Mouse (Mus musculus): ENCODE results near the gene Pmp22.
A peak's percentile ranks its signal among the peaks of the same experiment; 100 is the strongest.

Gene Pmp22

DNA sequence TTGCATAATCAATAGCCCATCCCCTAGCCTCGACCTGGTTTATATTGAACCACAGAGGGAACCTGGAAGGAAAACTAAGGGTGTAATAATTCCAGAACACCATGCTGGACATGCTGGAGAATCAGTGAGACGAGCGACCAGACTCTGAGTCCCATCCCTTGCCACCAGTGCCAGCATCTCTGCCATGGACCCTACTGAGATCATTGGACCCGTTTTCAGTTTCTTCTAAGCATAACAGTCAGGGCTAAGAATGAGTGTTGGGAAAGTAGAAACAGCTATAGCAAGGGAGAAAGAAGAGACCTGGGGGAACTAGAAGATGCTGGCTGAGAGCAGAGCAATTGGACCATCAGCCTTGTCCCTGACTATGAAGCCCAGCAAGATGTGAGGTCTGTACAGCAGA, 1.3 kb upstream of the Pmp22 start:
- no peak for DNase-seq (ENCODE audit: low spot score)

GRCm38 (mm10) chr11:63129375-63129774, 593 bp downstream of the Pmp22 start:
- DNase-seq (ENCODE audit: low spot score): no peak

GRCm38 (mm10) chr11:63129840-63130239, 1.1 kb downstream of the Pmp22 start:
- no peak for DNase-seq (ENCODE audit: low spot score)

GRCm38 (mm10) chr11:63130497-63130896, 1.7 kb downstream of the Pmp22 start:
- DNase-seq (ENCODE audit: low spot score): no peak

DNA sequence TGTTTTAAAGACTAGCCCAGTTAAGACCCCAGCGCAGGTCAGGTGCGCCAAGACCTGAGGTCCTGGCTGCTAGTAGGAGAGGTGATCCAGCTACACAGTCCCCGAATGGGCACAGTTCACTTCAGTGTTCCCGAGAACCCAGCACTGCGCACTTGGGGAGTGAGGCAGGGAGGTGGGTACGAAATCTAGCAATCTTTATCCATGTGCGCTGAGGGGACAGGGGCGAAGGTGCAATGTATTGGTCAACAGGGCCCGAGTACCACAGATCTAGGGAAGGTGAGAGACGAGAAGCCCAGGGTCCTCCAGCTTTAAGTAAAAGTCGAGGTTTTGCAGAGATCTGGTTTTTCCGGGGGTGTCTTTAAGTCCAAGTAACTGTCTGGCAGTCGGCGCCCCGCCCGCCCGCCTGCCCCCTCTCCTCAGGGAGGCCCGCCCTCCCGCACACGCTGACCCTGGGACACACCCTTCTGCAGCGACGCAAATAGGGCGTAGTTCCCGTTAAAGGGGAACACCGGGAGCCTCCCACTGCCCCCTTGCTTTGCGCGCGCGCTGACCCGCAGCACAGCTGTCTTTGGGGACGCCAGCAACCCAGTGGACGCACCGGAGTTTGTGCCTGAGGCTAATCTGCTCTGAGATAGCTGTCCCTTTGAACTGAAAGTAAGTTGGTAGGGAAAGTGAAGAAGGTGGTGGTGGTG, 2.4 kb downstream of the Pmp22 start:
- peak; percentile 63 for DNase-seq (ENCODE audit: low spot score)

DNA sequence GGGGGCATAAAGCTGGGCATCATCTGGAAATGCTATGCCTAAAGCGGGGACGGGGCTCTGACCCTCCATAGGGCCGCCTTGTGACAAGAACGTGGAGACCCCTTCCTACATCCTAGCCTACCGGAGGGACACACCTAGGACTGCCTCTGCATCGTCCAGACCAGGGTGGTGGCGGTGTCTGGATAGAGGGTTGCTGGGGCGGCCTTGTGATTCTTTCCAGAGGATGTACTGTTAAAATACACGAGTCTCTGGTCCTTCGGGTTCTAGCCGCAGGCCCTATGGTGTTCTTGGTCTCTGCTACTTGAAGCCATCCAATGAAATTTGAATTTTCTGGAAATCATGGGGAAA, 2.9 kb downstream of the Pmp22 start:
- no peak for DNase-seq (ENCODE audit: low spot score)

DNA sequence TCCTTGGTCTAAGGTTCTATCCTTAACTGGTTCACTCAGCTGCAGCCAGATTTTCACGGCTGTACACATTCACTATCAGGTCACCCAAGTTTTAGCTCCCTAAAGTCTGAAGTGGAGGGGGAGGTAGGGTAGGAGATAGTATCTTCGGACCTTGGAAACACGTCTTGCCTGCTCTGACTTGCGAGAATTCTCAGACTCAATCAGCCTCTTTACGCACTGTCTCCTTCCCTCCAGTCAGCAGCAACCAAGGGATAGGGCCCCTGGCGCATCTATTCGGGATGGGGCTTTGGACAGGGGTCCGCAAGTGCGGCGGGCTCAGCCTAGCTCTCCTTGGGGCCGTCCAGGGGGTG, 3.3 kb downstream of the Pmp22 start:
- DNase-seq (ENCODE audit: low spot score): no peak

GRCm38 (mm10) chr11:63132501-63133435, 4.0 kb downstream of the Pmp22 start:
- DNase-seq (ENCODE audit: low spot score): peak; percentile 81

DNA sequence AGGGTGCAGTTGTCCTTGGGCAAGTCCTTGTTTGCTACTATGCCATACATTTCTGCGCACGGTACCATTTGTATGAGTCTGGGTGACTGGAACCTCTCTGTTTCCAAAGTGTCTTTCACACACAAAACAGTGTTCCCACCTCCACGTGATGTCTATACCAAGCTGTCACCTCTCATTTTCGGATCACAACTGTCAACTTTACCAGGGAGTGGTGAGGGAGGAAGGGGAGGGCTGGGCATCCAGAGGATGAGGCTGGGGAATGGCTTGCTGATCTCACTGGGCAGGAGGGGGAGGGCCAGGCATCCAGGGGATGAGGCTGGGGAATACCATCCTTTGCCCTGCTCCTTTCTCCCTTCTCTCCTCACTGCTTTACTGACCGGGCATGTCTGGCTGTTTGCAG, 5.2 kb downstream of the Pmp22 start:
- no peak for DNase-seq (ENCODE audit: low spot score)

DNA sequence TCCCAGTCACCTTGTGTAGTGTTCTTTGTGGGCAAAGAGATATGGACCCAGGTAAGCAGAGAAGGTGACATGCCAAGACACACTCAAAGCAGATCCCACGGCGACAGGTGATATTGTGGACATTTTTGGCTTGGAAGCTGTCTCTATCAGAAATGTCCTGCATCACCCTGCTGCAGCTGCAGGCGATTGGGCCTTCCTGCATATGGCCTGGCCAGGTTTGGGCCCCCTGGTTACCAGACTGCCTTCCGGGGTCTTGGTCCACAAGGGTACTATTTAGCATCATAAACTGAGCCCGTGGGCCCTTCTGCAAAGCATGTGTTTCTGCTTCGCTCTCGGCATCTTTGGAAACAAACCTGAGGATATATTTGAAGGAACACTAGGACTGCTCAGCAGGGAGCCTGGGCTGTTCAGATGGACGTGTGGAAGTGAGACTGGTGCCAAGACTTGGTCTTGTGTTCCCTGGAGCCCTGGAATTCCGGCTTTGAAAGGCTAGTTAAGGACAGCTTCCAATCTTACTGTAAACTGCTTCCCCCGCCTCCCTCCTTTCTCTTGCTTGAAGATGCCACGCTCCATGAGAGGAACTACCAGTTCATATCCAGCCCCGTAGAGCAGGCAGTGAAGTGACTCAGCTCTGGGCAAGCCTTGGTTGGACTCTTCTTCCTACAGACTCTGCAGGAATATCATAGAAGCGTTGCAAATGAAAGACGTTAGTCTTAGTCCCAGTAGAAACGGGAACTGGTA, 6.1 kb downstream of the Pmp22 start:
- DNase-seq (ENCODE audit: low spot score): no peak

GRCm38 (mm10) chr11:63135622-63136021, 6.8 kb downstream of the Pmp22 start:
- peak; percentile 79 for DNase-seq (ENCODE audit: low spot score)

DNA sequence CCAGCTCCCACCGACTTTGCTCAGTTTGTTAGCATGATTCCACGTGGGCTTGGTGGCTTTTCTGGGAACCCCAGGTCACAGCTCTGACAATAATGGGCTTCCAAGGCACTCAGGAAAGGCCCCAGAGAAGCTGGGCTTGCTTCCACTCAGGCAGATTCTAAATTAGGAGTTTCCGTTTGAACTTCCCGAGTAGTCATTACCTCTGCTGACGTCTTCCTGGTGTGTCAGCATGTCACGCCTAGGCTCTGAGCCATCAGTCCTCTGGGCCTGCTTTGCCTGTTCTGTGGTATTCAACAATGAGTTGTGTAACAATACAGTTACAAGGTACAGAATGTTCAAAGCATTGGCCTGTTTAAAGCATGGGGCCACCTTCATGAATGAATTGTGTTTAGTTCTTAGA, 7.4 kb downstream of the Pmp22 start:
- no peak for DNase-seq (ENCODE audit: low spot score)

DNA sequence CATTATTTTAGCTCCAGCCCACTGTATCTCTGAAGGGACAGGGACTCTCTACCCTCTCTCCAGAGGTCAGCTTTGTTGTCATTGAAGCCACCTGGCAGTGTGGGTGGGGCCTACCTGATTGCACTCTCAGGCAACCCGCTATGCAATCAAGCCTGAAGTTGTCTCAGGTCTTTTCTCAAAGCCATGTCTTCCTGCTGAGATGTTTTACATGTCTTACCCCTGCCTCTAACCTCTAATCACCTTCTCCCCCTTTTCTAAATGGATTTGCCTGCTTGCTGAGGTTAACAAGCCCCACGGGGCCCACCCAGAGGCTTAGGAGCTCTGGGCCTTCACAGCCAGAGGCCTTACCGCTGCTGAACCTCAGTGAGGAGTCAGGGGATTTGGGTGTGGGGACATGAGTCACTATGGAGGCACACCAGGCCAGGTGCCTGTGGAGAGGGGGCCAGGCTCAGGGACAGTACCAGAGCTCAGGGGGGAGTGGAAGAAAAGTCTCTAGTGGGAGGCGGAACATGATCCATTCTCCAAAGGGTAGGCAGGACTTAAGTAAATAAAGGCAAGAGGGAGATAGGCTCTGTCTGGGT, 8.1 kb downstream of the Pmp22 start:
- DNase-seq (ENCODE audit: low spot score): no peak

DNA sequence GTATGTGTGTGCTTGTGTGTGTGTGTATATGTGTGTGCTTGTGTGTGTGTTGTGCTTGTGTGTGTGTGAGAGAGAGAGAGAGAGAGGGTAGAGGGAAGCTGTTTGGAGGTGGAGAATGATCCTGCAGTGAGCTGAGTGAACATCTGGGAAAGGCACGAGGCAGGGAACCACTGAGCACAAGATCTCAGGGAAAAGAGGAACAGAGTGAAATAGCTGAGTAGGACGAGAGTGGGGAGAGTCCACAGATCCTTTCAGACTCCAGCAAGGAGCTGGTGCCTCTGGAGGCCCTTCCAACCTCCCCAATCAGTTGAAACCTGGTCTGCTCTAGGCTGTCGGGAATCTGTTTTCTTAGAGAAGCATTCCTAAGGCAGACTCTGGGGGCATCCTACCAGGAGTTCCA, 10.0 kb downstream of the Pmp22 start:
- no peak for DNase-seq (ENCODE audit: low spot score)

GRCm38 (mm10) chr11:63142311-63142710, 13.5 kb downstream of the Pmp22 start:
- DNase-seq (ENCODE audit: low spot score): no peak

DNA sequence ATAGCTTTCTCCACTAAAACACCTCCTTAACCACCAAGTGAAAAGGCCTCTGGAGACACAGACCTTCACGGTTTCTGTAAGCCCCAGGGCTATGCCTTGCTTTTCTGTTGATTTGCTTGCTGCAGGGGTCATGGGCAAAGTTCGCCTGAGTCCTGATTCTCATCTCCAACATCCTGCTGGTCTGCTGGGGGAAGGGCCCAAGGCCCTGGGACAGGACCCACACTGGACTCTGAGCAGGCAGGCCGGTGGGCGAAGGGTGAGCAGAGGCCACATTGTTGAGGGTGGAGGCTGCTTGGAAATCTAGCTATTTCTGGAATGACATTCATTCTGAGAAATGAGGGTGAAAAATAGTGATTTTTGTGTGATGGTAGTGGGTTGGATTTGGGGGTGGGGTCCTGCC, 14.0 kb downstream of the Pmp22 start:
- peak; percentile 85 for DNase-seq (ENCODE audit: low spot score)

- no peak for DNase-seq (ENCODE audit: low spot score)
These were observed 14.7 kb downstream of the Pmp22 start for GRCm38 (mm10) chr11:63143486-63143885.

GRCm38 (mm10) chr11:63146601-63147000, 17.8 kb downstream of the Pmp22 start:
- DNase-seq (ENCODE audit: low spot score): no peak

GRCm38 (mm10) chr11:63148276-63148675, 19.5 kb downstream of the Pmp22 start:
- DNase-seq (ENCODE audit: low spot score): no peak

- DNase-seq (ENCODE audit: low spot score): no peak
These were observed 23.1 kb downstream of the Pmp22 start for GRCm38 (mm10) chr11:63151857-63152256.

GRCm38 (mm10) chr11:63157117-63157516, 28.3 kb downstream of the Pmp22 start:
- DNase-seq (ENCODE audit: low spot score): no peak

DNA sequence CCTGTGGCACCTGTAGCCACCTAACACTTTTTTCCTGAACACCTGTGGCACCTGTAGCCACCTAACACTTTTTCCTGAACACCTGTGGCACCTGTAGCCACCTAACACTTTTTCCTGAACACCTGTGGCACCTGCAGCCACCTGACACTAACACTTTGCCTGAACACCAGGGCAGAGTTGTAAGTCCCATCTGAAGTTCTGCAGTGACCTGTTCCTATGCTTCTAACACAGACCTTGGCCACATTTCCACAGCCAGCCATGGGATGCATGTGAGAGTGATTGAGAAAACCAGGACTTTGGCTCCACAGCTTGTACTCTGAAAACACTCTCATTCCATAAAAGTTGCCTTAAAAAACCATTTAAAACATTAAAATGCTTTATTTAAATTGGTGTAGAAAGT, 32.1 kb downstream of the Pmp22 start:
- DNase-seq (ENCODE audit: low spot score): no peak

GRCm38 (mm10) chr11:63162806-63163205, 34.0 kb downstream of the Pmp22 start:
- DNase-seq (ENCODE audit: low spot score): no peak
